Mouse (Mus musculus) stomach, embryonic 15.5 days (tissue): ENCODE measurements around the gene Cdx2. TPM values are rescaled to one million over a fixed set of nuclear protein-coding genes. Genes with fewer than 3 reads are reported as not detected.

ENCODE experiments used
- ATAC-seq: fragments of 200-750 bp; cut with Nextera tagmentation; 2 replicates; pipeline ENCODE4 v1.8.0; 2017; ENCODE audit warnings: low read depth, moderate number of reproducible peaks, moderate TSS enrichment; ENCODE audit not compliant: insufficient read depth, low FRiP score
- H3K27ac ChIP-seq: fragments of 300-500 bp; sonication (generic); 2 replicates; pipeline ENCODE4 v1.5.1; 2015; ENCODE audit warnings: mild to moderate bottlenecking, inconsistent platforms
- H3K27me3 ChIP-seq: fragments of 300-500 bp; sonication (generic); replicated peaks from 2 replicates; pipeline ENCODE4 v1.6.1; 2015; ENCODE audit warnings: inconsistent platforms
- H3K36me3 ChIP-seq: fragments of 300-500 bp; sonication (generic); 2 replicates; pipeline ENCODE4 v1.6.1; 2015; ENCODE audit warnings: inconsistent platforms
- H3K4me1 ChIP-seq: fragments of 300-500 bp; sonication (generic); 2 replicates; pipeline ENCODE4 v1.6.1; 2015; ENCODE audit warnings: inconsistent platforms
- H3K4me2 ChIP-seq: fragments of 300-500 bp; sonication (generic); 2 replicates; pipeline ENCODE4 v1.6.1; 2015; ENCODE audit warnings: mild to moderate bottlenecking, inconsistent platforms
- H3K4me3 ChIP-seq: fragments of 300-500 bp; sonication (generic); replicated peaks from 2 replicates; pipeline ENCODE4 v1.5.1; 2015; ENCODE audit warnings: inconsistent platforms
- H3K9ac ChIP-seq: fragments of 300-500 bp; sonication (generic); 2 replicates; pipeline ENCODE4 v1.6.1; 2015; ENCODE audit warnings: inconsistent platforms
- H3K9me3 ChIP-seq: fragments of 300-500 bp; sonication (generic); 2 replicates; pipeline ENCODE4 v1.6.1; 2016; ENCODE audit warnings: inconsistent platforms
- WGBS: fragments of 180-500 bp; shearing (Covaris S2); methylation state at CpG from one replicate; pipeline ENCODE4 v1.1.7; 2015; 5-methylcytosine and 5-hydroxymethylcytosine counted together
- microRNA-seq: library from miRNA; unstranded; fragments of <30 nt; microRNA quantifications from one replicate; pipeline ENCODE4, GENCODE M21; 2016
- polyA plus RNA-seq: library from polyadenylated mRNA; unstranded; fragments of >200 nt; fragmentation: Nextera tagmentation; extraction: Ambion mirVana; gene quantifications from 2 replicates; pipeline ENCODE4 v1.2.1, GENCODE M21; 2015

Cdx2 gene
- polyA plus RNA-seq, 1 experiment from 2014 or later, result 8.1 TPM

- H3K4me1 ChIP-seq, result no peaks in the 10 kb centered on the region
- H3K27ac ChIP-seq, result no peak overlapping the region
- WGBS, result 19% methylated on average over 4 of the region's 4 CpGs
- H3K4me2 ChIP-seq, result no peak overlapping the region
- H3K4me3 ChIP-seq, result no peak overlapping the region
- ATAC-seq, result no peak
- no peak overlapping the region for H3K9ac ChIP-seq
- no peaks in the 10 kb centered on the region for H3K36me3 ChIP-seq
- peaks cover 35% of the 10 kb centered on the region for H3K27me3 ChIP-seq
- no peaks in the 10 kb centered on the region for H3K9me3 ChIP-seq
Observed at GRCm38 (mm10) chr5:147263945-147264344, 43.1 kb downstream of the Cdx2 start.

- H3K4me2 ChIP-seq, result no peak overlapping the region
- H3K9ac ChIP-seq, result no peak overlapping the region
- H3K9me3 ChIP-seq, result no peaks in the 10 kb centered on the region
- WGBS, result 25% methylated on average over 11 of the region's 11 CpGs
- no peaks in the 10 kb centered on the region for H3K36me3 ChIP-seq
- ATAC-seq, result peak; percentile 67
- H3K4me3 ChIP-seq, result no peak overlapping the region
- peaks cover 19% of the 10 kb centered on the region for H3K27me3 ChIP-seq
- no peaks in the 10 kb centered on the region for H3K4me1 ChIP-seq
- peak overlapping the region; percentile 31; the same call in 1 of the 2 replicates for H3K27ac ChIP-seq
Observed at GRCm38 (mm10) chr5:147261899-147262541, 45.0 kb downstream of the Cdx2 start.

- no peak overlapping the region for H3K27ac ChIP-seq
- H3K9me3 ChIP-seq, result no peaks in the 10 kb centered on the region
- H3K27me3 ChIP-seq, result peaks cover 9% of the 10 kb centered on the region
- no peak overlapping the region for H3K4me3 ChIP-seq
- no peaks in the 10 kb centered on the region for H3K36me3 ChIP-seq
- ATAC-seq, result no peak
- WGBS, result 63% methylated on average over 4 of the region's 4 CpGs
- no peaks in the 10 kb centered on the region for H3K4me1 ChIP-seq
- H3K4me2 ChIP-seq, result no peak overlapping the region
- H3K9ac ChIP-seq, result no peak overlapping the region
Observed at GRCm38 (mm10) chr5:147260778-147261177, 46.3 kb downstream of the Cdx2 start.

GRCm38 (mm10) chr5:147260189-147260588 is 46.9 kb downstream of the Cdx2 start:
- H3K27me3 ChIP-seq, result peaks cover 4% of the 10 kb centered on the region
- 93% methylated on average over 1 of the region's 1 CpGs for WGBS
- H3K9me3 ChIP-seq, result no peaks in the 10 kb centered on the region
- no peaks in the 10 kb centered on the region for H3K4me1 ChIP-seq
- no peaks in the 10 kb centered on the region for H3K36me3 ChIP-seq
- H3K4me2 ChIP-seq, result no peak overlapping the region
- no peak overlapping the region for H3K4me3 ChIP-seq
- ATAC-seq, result no peak
- no peak overlapping the region for H3K9ac ChIP-seq
- no peak overlapping the region for H3K27ac ChIP-seq

Small RNA genes lying within 50 kb of the gene (microRNA-seq; reads per million reads assigned to microRNA genes)
- not detected for gene Mir7k

Other genes with a start within 250 kb of the Cdx2 start
- 16.3 and 19.4 TPM in 2 replicates for gene Lnx2, start 230.7 kb downstream of the Cdx2 start, polyA plus RNA-seq
- gene Polr1d, start 230.2 kb downstream of the Cdx2 start, polyA plus RNA-seq, result 140 and 146 TPM in 2 replicates
- gene Gsx1, start 118.6 kb downstream of the Cdx2 start, polyA plus RNA-seq, result not detected in 2 replicates
- gene Pdx1, start 37.3 kb downstream of the Cdx2 start, polyA plus RNA-seq, result 10.0 and 14.0 TPM in 2 replicates
- gene Urad, start 15.2 kb upstream of the Cdx2 start, polyA plus RNA-seq, result 0.41 and 0.71 TPM in 2 replicates
- 0.35 and 0.52 TPM in 2 replicates for gene Flt3, start 93.2 kb upstream of the Cdx2 start, polyA plus RNA-seq
- 70.2 and 86.6 TPM in 2 replicates for gene Pan3, start 122.9 kb upstream of the Cdx2 start, polyA plus RNA-seq